Mouse (Mus musculus): ENCODE results near the gene Slc5a7. TPM values are rescaled to one million over a fixed set of nuclear protein-coding genes. Genes with fewer than 3 reads are reported as not detected.

The Slc5a7 gene
- 0.16 TPM in 1 of 2 replicates, not detected in the other for polyA plus RNA-seq (2012; rRNA removed; ENCODE audit: low replicate concordance)

DNA sequence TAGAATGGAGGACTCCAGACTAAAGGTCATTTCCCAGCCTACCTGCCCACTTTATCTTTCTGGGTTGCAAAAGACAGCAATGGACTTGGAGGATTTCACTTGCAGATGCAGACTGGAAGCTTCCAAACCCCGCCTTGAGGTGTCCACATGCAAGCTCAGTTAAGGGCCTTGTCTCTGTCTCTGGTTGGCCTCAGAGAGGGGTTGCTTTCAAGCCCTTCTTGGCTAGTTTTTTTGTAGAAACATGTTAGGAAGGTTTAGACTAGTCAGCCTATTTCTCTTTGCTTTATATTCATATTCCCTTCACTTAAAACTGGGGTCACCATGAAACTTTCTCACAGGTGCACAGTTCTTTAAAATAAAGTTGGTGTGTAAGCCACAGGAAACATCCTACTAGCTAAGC lies at the start of gene Slc5a7:
TSS of gene Slc5a7 (minus strand) at position 101 of the 400 bp plus-strand sequence.

